Mouse (Mus musculus) left cerebral cortex, postnatal 25 days (tissue): ENCODE measurements around the gene Ifna16. TPM values are rescaled to one million over a fixed set of nuclear protein-coding genes. Genes with fewer than 3 reads are reported as not detected.

ENCODE experiments used
- DNase-seq, 2 experiments: peaks; one replicate each; pipeline ENCODE4 v3.0.0; 2022; ENCODE audit warnings: low spot score in 2 of 2, mixed read lengths in 1 of 2
- intact Hi-C: fragments of 180-260 bp; cut with DNase I; formaldehyde crosslinking; loops from one replicate; pipeline ENCODE4 v1.15.1; 2025
- total RNA-seq, 2 experiments: library from RNA; stranded (reverse); gene quantifications; 2 replicates each; pipeline ENCODE4 v1.2.3; 2021

The Ifna16 gene
- total RNA-seq, 2 experiments from 2014 or later = not detected

DNA sequence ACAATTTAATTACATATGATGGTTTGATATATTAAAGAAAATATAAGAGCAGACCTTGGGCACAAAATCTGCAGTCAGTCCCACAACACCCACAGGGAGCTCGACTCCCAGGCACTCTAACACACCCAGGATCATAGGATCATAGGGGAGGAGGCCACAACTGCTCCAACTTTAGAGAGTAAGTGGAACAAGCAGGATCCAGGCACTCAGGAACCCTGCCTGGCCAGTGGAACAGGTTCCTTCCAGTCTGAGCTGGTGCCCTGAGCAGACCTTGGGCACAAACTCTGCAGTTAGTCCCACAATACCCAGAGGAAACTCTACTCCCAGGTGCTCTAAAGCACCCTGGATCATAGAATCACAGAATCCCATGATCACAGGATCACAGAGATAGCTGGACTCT is 21.3 kb downstream of the Ifna16 start:
- intact Hi-C loops = no loop called here
- no peak for DNase-seq

DNA sequence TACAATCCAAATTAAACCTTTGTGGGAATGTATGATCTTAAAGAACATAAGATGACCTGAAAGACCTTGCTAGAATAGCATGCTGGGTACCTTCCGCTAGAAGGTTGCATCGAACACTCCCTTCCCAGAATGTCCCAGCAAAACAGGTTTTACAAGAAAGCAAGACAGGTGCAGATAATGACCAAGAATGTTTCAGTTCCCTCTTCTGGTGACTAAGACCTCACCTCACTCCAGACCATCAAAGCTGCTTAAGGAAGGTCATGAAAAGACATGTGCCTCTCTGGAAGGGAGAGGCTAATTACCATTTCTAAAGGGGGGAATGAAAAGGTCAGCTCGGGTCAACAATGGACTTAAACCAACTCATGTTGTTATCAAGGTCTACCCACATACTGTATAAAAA is 23.1 kb downstream of the Ifna16 start:
- no peak for DNase-seq
- intact Hi-C loops = no loop called here

DNA sequence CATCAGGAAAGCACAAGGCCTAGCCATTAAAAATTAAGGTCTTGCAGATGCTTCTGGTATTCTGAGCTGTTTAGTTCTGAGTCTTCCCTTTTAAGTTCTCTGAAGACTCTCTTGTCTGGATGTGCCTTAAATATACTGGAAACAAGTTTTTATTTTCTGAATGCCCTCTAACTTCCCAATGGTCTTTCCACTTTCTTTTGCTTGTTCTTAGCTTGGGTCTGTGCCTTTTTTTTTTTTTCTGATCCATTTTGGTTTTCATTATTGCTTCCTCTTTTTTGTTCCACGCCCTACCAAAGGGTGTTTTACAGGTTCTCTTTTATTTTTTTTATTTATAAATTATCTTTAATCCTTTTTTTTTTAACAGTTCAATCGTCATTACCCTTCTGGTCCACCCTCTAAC is 32.4 kb downstream of the Ifna16 start, which contains the start of gene Ifna13:
Gene Ifna13, minus strand, starts transcription at position 101 of the 400 bp plus-strand sequence.
- no peak for DNase-seq
- intact Hi-C loops = no loop called here

DNA sequence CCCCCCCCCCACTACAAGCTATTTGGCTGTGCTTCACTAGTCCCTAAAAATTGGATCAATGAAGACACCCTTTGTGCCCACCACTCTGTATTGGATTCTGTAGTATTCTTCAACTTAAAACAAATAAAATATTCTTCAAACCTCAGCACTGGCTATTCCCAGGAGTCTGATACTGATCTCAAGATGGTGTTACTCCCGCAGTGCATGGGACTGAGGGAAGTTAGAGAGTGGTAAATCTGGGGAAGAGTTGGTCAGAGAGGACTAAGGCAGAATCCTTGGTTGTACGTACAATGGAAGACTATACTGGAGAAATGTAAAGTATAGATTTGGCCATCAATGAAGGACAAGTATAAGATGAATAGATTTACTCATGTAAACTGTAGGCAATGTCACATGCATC is 34.2 kb downstream of the Ifna16 start:
- intact Hi-C loops = no loop called here
- no peak for DNase-seq

DNA sequence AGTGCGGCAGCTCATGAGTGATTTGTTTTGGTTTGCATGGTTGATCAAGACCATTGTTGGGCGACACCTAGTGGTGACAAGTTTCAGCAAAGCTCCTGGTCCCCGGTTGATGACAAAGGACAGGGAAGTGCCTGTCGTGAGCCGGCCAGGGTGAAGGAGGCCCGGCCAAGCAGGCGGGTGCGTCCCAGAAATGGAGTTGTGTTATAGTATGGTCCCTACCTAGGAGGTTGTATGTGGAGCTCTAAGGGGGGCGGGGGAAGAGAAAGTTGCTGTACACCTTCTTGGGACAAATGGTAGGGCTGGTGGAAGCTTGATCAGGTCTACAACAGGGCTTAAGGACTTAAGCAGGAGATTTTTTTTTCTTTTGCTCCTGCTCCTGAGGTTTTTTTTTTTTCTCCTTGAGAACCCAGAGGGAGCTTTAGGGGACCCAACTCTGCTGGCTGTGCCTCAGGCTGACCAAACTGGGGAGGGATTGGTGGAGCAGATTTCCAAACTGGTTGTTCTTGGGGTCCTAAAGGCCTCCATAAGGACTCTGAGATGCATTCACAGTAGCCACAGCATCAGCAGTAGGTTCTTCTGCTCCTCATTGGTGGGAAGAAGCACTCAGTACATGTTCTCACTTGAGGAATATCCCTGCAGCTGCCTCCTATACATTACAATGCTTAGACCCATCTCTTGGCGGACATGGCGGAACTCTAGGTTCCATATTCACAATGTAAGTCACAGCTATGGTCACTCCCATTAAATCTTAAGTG is 35.5 kb downstream of the Ifna16 start:
- intact Hi-C loops = no loop called here
- peak; percentile 88 to 90 for DNase-seq

DNA sequence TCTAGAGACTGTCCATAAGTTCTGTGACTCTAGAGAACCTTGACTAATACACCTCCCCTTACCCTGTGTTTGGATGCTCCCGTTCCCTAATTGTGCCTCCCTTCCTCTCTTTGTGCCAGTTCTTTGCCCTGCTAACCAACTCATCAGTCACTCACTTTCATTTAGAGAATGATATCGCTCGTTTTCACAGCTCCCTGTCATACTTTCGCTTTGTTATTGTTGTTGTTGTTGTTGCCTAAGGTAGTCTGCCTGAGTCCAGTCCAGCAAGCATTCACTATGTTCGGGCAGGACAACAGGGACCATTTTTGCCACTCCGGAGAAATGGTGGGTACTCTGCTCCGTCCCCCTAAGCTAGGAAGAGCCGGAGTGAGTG is 36.0 kb downstream of the Ifna16 start:
- DNase-seq = peak in 1 of 2 experiments; percentile 1
- intact Hi-C loops = no loop called here

DNA sequence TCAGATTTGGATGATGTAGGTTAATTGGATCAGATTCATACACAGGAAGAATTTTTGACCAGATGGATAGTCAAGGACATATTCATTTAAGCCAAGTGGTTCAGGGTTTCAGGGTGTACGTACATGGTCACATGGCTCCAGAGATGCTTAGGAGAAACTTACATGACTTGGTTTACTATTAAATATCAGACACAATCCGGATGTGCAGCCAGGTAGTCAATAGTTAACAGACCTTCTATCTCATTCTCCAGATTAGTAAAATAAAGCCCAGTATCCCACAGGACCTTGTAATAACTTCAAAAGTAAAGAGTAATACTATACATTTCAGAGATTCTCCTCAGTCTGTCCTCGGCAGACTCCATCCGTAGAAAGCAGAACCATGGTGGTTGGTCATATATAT is 42.4 kb downstream of the Ifna16 start, which contains the start of gene C87499:
Gene C87499, minus strand, starts transcription at position 101 of the 400 bp plus-strand sequence.
- no peak for DNase-seq
- intact Hi-C loops = no loop called here

Other genes with a start within 250 kb of the Ifna16 start
- 1 to 10 TPM; 1.1 to 2.0 TPM for gene Hacd4, start 238.0 kb downstream of the Ifna16 start, total RNA-seq
- gene Ifnb1, start 154.2 kb downstream of the Ifna16 start, total RNA-seq = not detected
- not detected for gene Ifna15, start 118.7 kb downstream of the Ifna16 start, total RNA-seq
- not detected for gene Ifna14, start 105.1 kb downstream of the Ifna16 start, total RNA-seq
- not detected for gene Ifna9, start 84.5 kb downstream of the Ifna16 start, total RNA-seq
- gene Ifna12, start 73.5 kb downstream of the Ifna16 start, total RNA-seq = not detected
- not detected for gene C87499, start 42.5 kb downstream of the Ifna16 start, total RNA-seq
- gene Ifna13, start 32.5 kb downstream of the Ifna16 start, total RNA-seq = not detected
- not detected for gene Ifna2, start 7.0 kb upstream of the Ifna16 start, total RNA-seq
- gene Ifnab, start 14.4 kb upstream of the Ifna16 start, total RNA-seq = not detected
- gene Gm26566, start 44.9 kb upstream of the Ifna16 start, total RNA-seq = 1 to 10 TPM; 1.2 to 1.4 TPM
- gene Klhl9, start 45.5 kb upstream of the Ifna16 start, total RNA-seq = 100 to 1,000 TPM; 104 to 108 TPM
- not detected for gene Gm13271, start 77.9 kb upstream of the Ifna16 start, total RNA-seq
- gene Gm13283, start 83.2 kb upstream of the Ifna16 start, total RNA-seq = not detected
- gene Gm13290, start 96.9 kb upstream of the Ifna16 start, total RNA-seq = not detected
- gene Gm13289, start 100.0 kb upstream of the Ifna16 start, total RNA-seq = not detected
- not detected for gene Gm13272, start 102.9 kb upstream of the Ifna16 start, total RNA-seq
- gene Ifnz, start 105.2 kb upstream of the Ifna16 start, total RNA-seq = not detected
- gene Gm13276, start 108.8 kb upstream of the Ifna16 start, total RNA-seq = not detected
- gene Gm13277, start 111.7 kb upstream of the Ifna16 start, total RNA-seq = not detected
- gene Gm13278, start 114.6 kb upstream of the Ifna16 start, total RNA-seq = not detected
- gene Gm13275, start 117.6 kb upstream of the Ifna16 start, total RNA-seq = not detected
- gene Gm13279, start 120.5 kb upstream of the Ifna16 start, total RNA-seq = not detected
- gene Gm13285, start 122.7 kb upstream of the Ifna16 start, total RNA-seq = not detected
- not detected for gene Gm13287, start 126.3 kb upstream of the Ifna16 start, total RNA-seq
- not detected for gene Gm13288, start 128.6 kb upstream of the Ifna16 start, total RNA-seq
- not detected for gene Ifna7, start 139.3 kb upstream of the Ifna16 start, total RNA-seq
- gene Ifna11, start 143.0 kb upstream of the Ifna16 start, total RNA-seq = not detected
- not detected for gene Ifna6, start 150.5 kb upstream of the Ifna16 start, total RNA-seq
- not detected for gene Ifna5, start 158.6 kb upstream of the Ifna16 start, total RNA-seq
- not detected for gene Ifna4, start 164.9 kb upstream of the Ifna16 start, total RNA-seq
- gene Ifna1, start 173.2 kb upstream of the Ifna16 start, total RNA-seq = not detected
- gene Ifne, start 203.3 kb upstream of the Ifna16 start, total RNA-seq = not detected